ENCODE assay signal across 9 mouse cellular contexts in the genomic region with DNA sequence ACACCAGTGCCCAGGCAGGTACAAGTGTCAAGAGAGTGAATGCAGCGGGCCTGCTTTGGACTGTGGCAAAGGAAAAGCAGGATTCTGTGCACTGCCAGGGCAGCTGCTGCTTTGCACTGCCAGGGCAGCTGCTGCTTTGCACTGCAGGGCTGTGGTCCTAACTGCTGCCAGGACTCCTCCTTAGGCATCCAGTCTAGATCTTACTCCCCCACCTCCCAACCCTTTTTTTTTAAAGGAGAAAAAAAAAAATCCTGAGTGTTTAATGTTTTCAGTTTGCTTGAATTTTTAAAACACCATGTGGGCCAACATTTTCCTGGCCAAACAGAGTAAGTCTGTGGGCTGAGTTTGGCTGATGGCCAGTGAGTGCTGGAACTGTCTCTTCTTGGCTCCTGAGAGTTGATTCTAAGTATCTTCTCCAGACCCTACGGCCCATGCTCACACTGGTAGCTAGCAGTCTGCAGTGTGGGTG. TPM values are rescaled to one million over a fixed set of nuclear protein-coding genes. Genes with fewer than 3 reads are reported as not detected.
DNase-seq lines count a peak whose midpoint lies in the region; ATAC-seq and TF ChIP-seq lines count a peak whose summit lies in the region.
"Had no signal": no experiment of that assay in that cellular context is flagged by ENCODE, and none has a peak within 500 bp of the region (broad histone marks: within the 10 kb centered on the region; RNA-seq: fewer than 3 reads in every experiment).

No protein-coding gene starts in this region.

- peak overlapping the region; percentile 17; the same call in 1 of the 2 replicates for H3K27ac ChIP-seq in forebrain, embryonic 14.5 days (ENCODE audit: low read depth, low read length)
- no peak overlapping the region for H3K27ac ChIP-seq in forebrain, embryonic 11.5 days (ENCODE audit: low read depth, low read length)
- H3K27ac ChIP-seq in lung, embryonic 14.5 days (ENCODE audit: low read depth) = peak overlapping the region; percentile 60; the same call in 1 of the 2 replicates
- H3K27ac ChIP-seq: macrophage had no signal

- 48% methylated on average over 2 of the region's 2 CpGs for WGBS in forebrain, embryonic 14.5 days
- WGBS in forebrain, embryonic 11.5 days = 89% methylated on average over 2 of the region's 2 CpGs
- WGBS in lung, embryonic 14.5 days = 44% methylated on average over 2 of the region's 2 CpGs

- DNase-seq in forebrain, embryonic 14.5 days (ENCODE audit: low spot score) = peak; percentile 70
- DNase-seq in forebrain, embryonic 11.5 days (ENCODE audit: low spot score) = no peak
- peak; percentile 22 to 32 for DNase-seq in cerebellum, adult 18-20 months
- peak; percentile 36 to 73 for DNase-seq in gastrocnemius, postnatal 4 days (ENCODE audit: low spot score in 2 of 2)
- DNase-seq in kidney, adult 8-10 months = peak; percentile 35 to 42
- peak; percentile 92 for DNase-seq in lung, embryonic 14.5 days
- DNase-seq in right cerebral cortex, postnatal 4 days = peak; percentile 48
- DNase-seq in thymus, postnatal 36 days = no peak

- no peak for TF ChIP-seq CTCF in lung, embryonic 14.5 days (IDR thresholded peaks at IDR 0.05; ENCODE audit: low read depth)

- H3K9me3 ChIP-seq in forebrain, embryonic 14.5 days (replicated peaks; ENCODE audit: control insufficient read depth, low read length) = no peaks in the 10 kb centered on the region
- H3K9me3 ChIP-seq in forebrain, embryonic 11.5 days (ENCODE audit: control insufficient read depth, low read length) = no peaks in the 10 kb centered on the region
- no peaks in the 10 kb centered on the region for H3K9me3 ChIP-seq in lung, embryonic 14.5 days (ENCODE audit: low read depth, low read length)

- no peak overlapping the region for H3K4me3 ChIP-seq in forebrain, embryonic 14.5 days (ENCODE audit: low read depth, low read length)
- H3K4me3 ChIP-seq in forebrain, embryonic 11.5 days (ENCODE audit: low read depth, low read length) = no peak overlapping the region
- no peak overlapping the region for H3K4me3 ChIP-seq in lung, embryonic 14.5 days (ENCODE audit: low read depth, low read length)

- 0 out of 2 replicates have a peak, but pooled peaks cover 4% of the 10 kb centered on the region for H3K4me1 ChIP-seq in forebrain, embryonic 14.5 days (ENCODE audit: control insufficient read depth, insufficient read depth, low read length)
- H3K4me1 ChIP-seq in forebrain, embryonic 11.5 days (replicated peaks; ENCODE audit: control insufficient read depth, insufficient read depth, low read length) = no peaks in the 10 kb centered on the region
- no peaks in the 10 kb centered on the region; the same call in 1 of the 2 replicates for H3K4me1 ChIP-seq in lung, embryonic 14.5 days (ENCODE audit: insufficient read depth)

- H3K36me3 ChIP-seq in forebrain, embryonic 14.5 days (ENCODE audit: control insufficient read depth, insufficient read depth, low read length) = no peaks in the 10 kb centered on the region
- no peaks in the 10 kb centered on the region for H3K36me3 ChIP-seq in forebrain, embryonic 11.5 days (ENCODE audit: control insufficient read depth, insufficient read depth, low read length)
- H3K36me3 ChIP-seq in lung, embryonic 14.5 days (ENCODE audit: insufficient read depth) = no peaks in the 10 kb centered on the region

- no peaks in the 10 kb centered on the region for H3K27me3 ChIP-seq in forebrain, embryonic 14.5 days (replicated peaks; ENCODE audit: control insufficient read depth, insufficient read depth, low read length)
- H3K27me3 ChIP-seq in forebrain, embryonic 11.5 days (ENCODE audit: control insufficient read depth, insufficient read depth, low read length) = no peaks in the 10 kb centered on the region
- no peaks in the 10 kb centered on the region for H3K27me3 ChIP-seq in lung, embryonic 14.5 days (ENCODE audit: insufficient read depth, low read length)

- no peak overlapping the region for H3K9ac ChIP-seq in forebrain, embryonic 14.5 days (ENCODE audit: low read length)
- H3K9ac ChIP-seq in forebrain, embryonic 11.5 days (ENCODE audit: low read length) = no peak overlapping the region
- H3K9ac ChIP-seq in lung, embryonic 14.5 days = no peak overlapping the region

- peak; percentile 88 for ATAC-seq in forebrain, embryonic 14.5 days
- ATAC-seq in forebrain, embryonic 11.5 days (replicated peaks; ENCODE audit: low FRiP score) = no peak
- peak; percentile 93 for ATAC-seq in lung, embryonic 14.5 days (ENCODE audit: insufficient read depth)

- H3K4me2 ChIP-seq in forebrain, embryonic 14.5 days (ENCODE audit: low read length) = no peak overlapping the region
- H3K4me2 ChIP-seq in forebrain, embryonic 11.5 days (ENCODE audit: low read depth, low read length, severe bottlenecking) = no peak overlapping the region
- no peak overlapping the region for H3K4me2 ChIP-seq in lung, embryonic 14.5 days

RNA-seq across cellular contexts. Expression of a gene that starts 11.2 kb away (rescaled TPM):
- 14.5 and 18.9 TPM in 2 replicates for polyA plus RNA-seq in forebrain, embryonic 14.5 days (2014; fragmentation: Nextera tagmentation; extraction: Ambion mirVana)
- 22.3 and 22.5 TPM in 2 replicates for polyA plus RNA-seq in forebrain, embryonic 11.5 days (2014; fragmentation: Nextera tagmentation; extraction: Ambion mirVana)
- 1 to 10 TPM; 5.0 to 6.8 TPM for total RNA-seq in gastrocnemius, postnatal 4 days (2021)
- polyA plus RNA-seq in lung, embryonic 14.5 days (2014; fragmentation: Nextera tagmentation; extraction: Ambion mirVana) = 11.2 and 11.7 TPM in 2 replicates

Comparison
In these comparisons a context has a peak if more than half of its experiments do, and no peak if none do; other contexts are left out.
1. DNase-seq: peak in forebrain, embryonic 14.5 days (single experiment), cerebellum, adult 18-20 months (2 of 2), gastrocnemius, postnatal 4 days (2 of 2), kidney, adult 8-10 months (2 of 2), lung, embryonic 14.5 days (single experiment) and right cerebral cortex, postnatal 4 days (single experiment); none in forebrain, embryonic 11.5 days (single experiment) and thymus, postnatal 36 days (0 of 2).